Mouse (Mus musculus) cortical plate, adult 2 months (tissue): ENCODE data around the gene Mettl21a.

Source experiments
- CTCF ChIP-seq: fragments of 200-500 bp; IDR thresholded peaks from 2 replicates; pipeline ENCODE4 v1.5.1; 2011; ENCODE audit warnings: mild to moderate bottlenecking, control low read depth, low read length; ENCODE audit not compliant: insufficient read depth; ENCODE audit errors: extremely low read depth
- POLR2A ChIP-seq: fragments of 200-500 bp; IDR thresholded peaks from 2 replicates; pipeline ENCODE4 v1.6.1; 2011; ENCODE audit warnings: mild to moderate bottlenecking, low read length, control low read depth; ENCODE audit not compliant: insufficient read depth; ENCODE audit errors: extremely low read depth

- TF ChIP-seq CTCF: no peak
- TF ChIP-seq POLR2A: no peak
Observed at GRCm38 (mm10) chr1:64609145-64609544, 7.9 kb downstream of the Mettl21a start.
